In the genomic region with DNA sequence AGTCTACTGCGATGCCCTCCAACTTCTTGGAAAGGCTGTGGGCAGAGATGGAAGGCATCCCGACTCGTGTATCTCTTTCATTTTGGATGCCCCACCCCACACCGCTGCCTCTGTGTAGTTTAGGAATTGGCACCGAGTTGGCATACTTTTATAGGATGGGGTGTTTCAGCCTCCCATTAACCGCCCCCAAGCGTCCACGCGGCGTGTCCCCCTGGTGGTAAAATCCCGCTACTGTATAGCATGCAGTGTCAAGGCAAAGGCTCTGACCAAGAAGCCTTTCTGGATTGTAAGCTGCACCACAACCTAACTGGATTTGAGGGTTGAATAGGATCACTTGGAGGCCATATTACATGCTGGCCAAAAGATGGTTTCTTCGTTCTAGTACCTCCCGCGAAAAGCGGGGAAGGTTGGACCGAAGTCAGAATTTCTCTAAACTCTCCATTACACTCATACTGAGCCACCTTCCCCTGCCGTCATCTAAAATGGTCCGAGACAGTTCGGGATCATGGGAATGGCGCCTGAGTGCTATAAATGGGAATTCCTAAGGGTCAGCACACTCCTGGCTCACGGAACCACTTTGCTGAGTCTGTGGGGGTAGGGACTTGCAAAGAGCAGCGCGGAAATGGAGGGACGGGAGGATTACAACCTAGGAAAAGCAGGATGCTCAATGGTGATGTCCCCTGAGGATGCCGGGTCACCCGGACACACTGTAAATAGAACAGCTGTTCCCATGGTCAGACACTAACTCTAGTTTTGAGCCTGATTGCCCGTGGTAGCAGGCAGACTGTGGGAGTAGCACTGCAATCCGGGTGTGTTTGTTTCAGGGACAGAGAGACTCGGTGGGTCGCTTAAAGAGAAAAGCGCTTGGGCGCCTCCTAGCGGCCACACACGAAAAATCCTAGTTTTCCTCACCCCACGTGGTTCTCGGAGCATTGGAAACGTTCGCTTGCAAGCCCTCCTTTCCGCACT, we compare ENCODE assay signal across 8 mouse cellular contexts. TPM values are rescaled to one million over a fixed set of nuclear protein-coding genes. Genes with fewer than 3 reads are reported as not detected.
A peak's percentile ranks its signal among the peaks of the same experiment; 100 is the strongest.
DNase-seq lines count a peak whose midpoint lies in the region; ATAC-seq lines count a peak whose summit lies in the region.

No protein-coding gene starts in this region.

- peak overlapping the region; percentile 25 for H3K4me3 ChIP-seq in embryonic facial prominence, embryonic 12.5 days
- H3K4me3 ChIP-seq in heart, embryonic 12.5 days, result peak overlapping the region; percentile 40
- peak overlapping the region; percentile 42 for H3K4me3 ChIP-seq in kidney, embryonic 16.5 days (ENCODE audit: low read length)
- H3K4me3 ChIP-seq in neural tube, embryonic 13.5 days, result peak overlapping the region; percentile 34

- 1% methylated on average over 39 of the region's 39 CpGs for WGBS in embryonic facial prominence, embryonic 12.5 days
- WGBS in heart, embryonic 12.5 days, result 1% methylated on average over 39 of the region's 39 CpGs
- WGBS in kidney, embryonic 16.5 days, result under 1% methylated on average over 39 of the region's 39 CpGs
- whole genome bisulfite sequencing in neural tube, embryonic 13.5 days, result 2% methylated on average over 39 of the region's 39 CpGs

- DNase-seq in adrenal gland, postnatal 10 days, result peak; percentile 73
- peak; percentile 40 to 47 for DNase-seq in lung, adult 18-20 months
- peak; percentile 75 for DNase-seq in thymus, postnatal 0 days (ENCODE audit: low spot score)

- H3K4me1 ChIP-seq in embryonic facial prominence, embryonic 12.5 days, result no peaks in the 10 kb centered on the region
- 0 out of 2 replicates have a peak, but pooled peaks cover 3% of the 10 kb centered on the region for H3K4me1 ChIP-seq in heart, embryonic 12.5 days (replicated peaks)
- peaks cover 4% of the 10 kb centered on the region; the same call in 1 of the 2 replicates for H3K4me1 ChIP-seq in kidney, embryonic 16.5 days (ENCODE audit: insufficient read depth, low read length)
- H3K4me1 ChIP-seq in neural tube, embryonic 13.5 days (replicated peaks), result peaks cover 18% of the 10 kb centered on the region

- H3K36me3 ChIP-seq in embryonic facial prominence, embryonic 12.5 days, result no peaks in the 10 kb centered on the region
- H3K36me3 ChIP-seq in heart, embryonic 12.5 days, result no peaks in the 10 kb centered on the region
- H3K36me3 ChIP-seq in kidney, embryonic 16.5 days (ENCODE audit: insufficient read depth, low read length), result no peaks in the 10 kb centered on the region
- no peaks in the 10 kb centered on the region for H3K36me3 ChIP-seq in neural tube, embryonic 13.5 days

- no peaks in the 10 kb centered on the region for H3K9me3 ChIP-seq in embryonic facial prominence, embryonic 12.5 days
- H3K9me3 ChIP-seq in heart, embryonic 12.5 days (replicated peaks), result no peaks in the 10 kb centered on the region
- H3K9me3 ChIP-seq in kidney, embryonic 16.5 days (ENCODE audit: low read length), result no peaks in the 10 kb centered on the region
- no peaks in the 10 kb centered on the region for H3K9me3 ChIP-seq in neural tube, embryonic 13.5 days

- no peak overlapping the region; the same call in 1 of the 2 replicates for H3K9ac ChIP-seq in embryonic facial prominence, embryonic 12.5 days
- H3K9ac ChIP-seq in heart, embryonic 12.5 days, result 0 out of 2 replicates have a peak overlapping the region, but pooled peaks have one; percentile 27
- peak overlapping the region; percentile 41; the same call in 1 of the 2 replicates for H3K9ac ChIP-seq in kidney, embryonic 16.5 days (replicated peaks; ENCODE audit: low read length)
- peak overlapping the region; percentile 55 for H3K9ac ChIP-seq in neural tube, embryonic 13.5 days

- H3K4me2 ChIP-seq in embryonic facial prominence, embryonic 12.5 days (replicated peaks), result peak overlapping the region; percentile 49
- H3K4me2 ChIP-seq in heart, embryonic 12.5 days, result peak overlapping the region; percentile 74
- peak overlapping the region; percentile 58 for H3K4me2 ChIP-seq in kidney, embryonic 16.5 days (replicated peaks; ENCODE audit: low read depth, low read length)
- peak overlapping the region; percentile 57 for H3K4me2 ChIP-seq in neural tube, embryonic 13.5 days

- no peak overlapping the region for H3K27ac ChIP-seq in embryonic facial prominence, embryonic 12.5 days
- H3K27ac ChIP-seq in heart, embryonic 12.5 days (ENCODE audit: poor library complexity, severe bottlenecking), result no peak overlapping the region
- no peak overlapping the region for H3K27ac ChIP-seq in kidney, embryonic 16.5 days (ENCODE audit: low read length)
- no peak overlapping the region; the same call in 1 of the 2 replicates for H3K27ac ChIP-seq in neural tube, embryonic 13.5 days (replicated peaks)

- ATAC-seq in CD4-positive, CD25-positive, alpha-beta regulatory T cell, adult 4 months, result peak; percentile 76
- ATAC-seq in embryonic facial prominence, embryonic 12.5 days (ENCODE audit: insufficient number of reproducible peaks, insufficient read depth, low FRiP score, low TSS enrichment), result peak; percentile 58
- peak; percentile 55; the same call in 1 of the 2 replicates for ATAC-seq in heart, embryonic 12.5 days (ENCODE audit: insufficient number of reproducible peaks, low FRiP score)
- peak; percentile 84 for ATAC-seq in kidney, embryonic 16.5 days (ENCODE audit: low FRiP score, low TSS enrichment)
- peak; percentile 68 for ATAC-seq in neural tube, embryonic 13.5 days (ENCODE audit: low read depth)

- H3K27me3 ChIP-seq in embryonic facial prominence, embryonic 12.5 days, result peaks cover 70% of the 10 kb centered on the region
- peaks cover 73% of the 10 kb centered on the region for H3K27me3 ChIP-seq in heart, embryonic 12.5 days (replicated peaks)
- H3K27me3 ChIP-seq in kidney, embryonic 16.5 days (ENCODE audit: insufficient read depth, low read length), result peaks cover 79% of the 10 kb centered on the region
- peaks cover 94% of the 10 kb centered on the region for H3K27me3 ChIP-seq in neural tube, embryonic 13.5 days

RNA-seq across cellular contexts. Expression of gene Nkx2-2, which starts 15.7 kb away (rescaled TPM):
- not detected for polyA plus RNA-seq in CD4-positive, CD25-positive, alpha-beta regulatory T cell, adult 4 months (2017; shearing (Covaris generic))
- total RNA-seq in adrenal gland, postnatal 10 days (2021), result not detected
- 0.24 and 0.33 TPM in 2 replicates for polyA plus RNA-seq in embryonic facial prominence, embryonic 12.5 days (2016; fragmentation: Nextera tagmentation; extraction: Ambion mirVana)
- polyA plus RNA-seq in heart, embryonic 12.5 days (2016; fragmentation: Nextera tagmentation; extraction: Ambion mirVana), result not detected in 2 replicates
- polyA plus RNA-seq in kidney, embryonic 16.5 days (2015; fragmentation: Nextera tagmentation; extraction: Ambion mirVana), result not detected in 2 replicates
- polyA plus RNA-seq in neural tube, embryonic 13.5 days (2015; fragmentation: Nextera tagmentation; extraction: Ambion mirVana), result 2.5 and 4.5 TPM in 2 replicates
- not detected in 2 replicates for polyA plus RNA-seq in thymus, postnatal 0 days (2015; fragmentation: Nextera tagmentation; extraction: Ambion mirVana)
